Mouse (Mus musculus) ZHBTc4 (cell line): ENCODE measurements at regions not wholly inside any gene's neighbourhood (a gene's known extent, or its start where the extent isn't known, plus 50 kb on each side); places are given as distances from the start of the nearest gene placed in this dataset.

Source experiments
- DNase-seq: peaks from one replicate; pipeline ENCODE4 v3.0.0-alpha.2; 2011; ENCODE audit warnings: low read depth, low spot score

DNA sequence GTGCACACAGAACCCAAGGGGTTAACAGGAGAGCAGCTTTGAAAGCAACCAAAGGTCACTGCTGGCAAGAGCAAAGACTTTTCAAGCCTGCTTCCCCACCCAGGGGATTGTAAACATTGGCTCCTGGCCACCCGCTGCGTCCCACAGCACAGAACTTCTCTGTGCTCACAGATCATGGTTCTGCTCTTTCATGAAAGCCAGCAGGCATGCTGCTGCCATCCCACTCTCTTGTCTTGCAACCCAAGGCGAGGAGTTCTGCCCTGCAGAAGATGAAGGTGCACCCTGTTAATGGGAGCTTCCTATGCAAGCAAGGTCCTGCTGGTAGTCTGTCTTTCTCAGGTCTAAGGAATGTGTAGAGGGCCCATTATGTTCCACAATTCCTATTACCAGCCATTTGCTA lies 95.8 kb downstream of the AU018091 start:
- peak; percentile 73 for DNase-seq
